Mouse (Mus musculus): ENCODE data around the gene Zcchc4.
A peak's percentile ranks its signal among the peaks of the same experiment; 100 is the strongest.

DNA sequence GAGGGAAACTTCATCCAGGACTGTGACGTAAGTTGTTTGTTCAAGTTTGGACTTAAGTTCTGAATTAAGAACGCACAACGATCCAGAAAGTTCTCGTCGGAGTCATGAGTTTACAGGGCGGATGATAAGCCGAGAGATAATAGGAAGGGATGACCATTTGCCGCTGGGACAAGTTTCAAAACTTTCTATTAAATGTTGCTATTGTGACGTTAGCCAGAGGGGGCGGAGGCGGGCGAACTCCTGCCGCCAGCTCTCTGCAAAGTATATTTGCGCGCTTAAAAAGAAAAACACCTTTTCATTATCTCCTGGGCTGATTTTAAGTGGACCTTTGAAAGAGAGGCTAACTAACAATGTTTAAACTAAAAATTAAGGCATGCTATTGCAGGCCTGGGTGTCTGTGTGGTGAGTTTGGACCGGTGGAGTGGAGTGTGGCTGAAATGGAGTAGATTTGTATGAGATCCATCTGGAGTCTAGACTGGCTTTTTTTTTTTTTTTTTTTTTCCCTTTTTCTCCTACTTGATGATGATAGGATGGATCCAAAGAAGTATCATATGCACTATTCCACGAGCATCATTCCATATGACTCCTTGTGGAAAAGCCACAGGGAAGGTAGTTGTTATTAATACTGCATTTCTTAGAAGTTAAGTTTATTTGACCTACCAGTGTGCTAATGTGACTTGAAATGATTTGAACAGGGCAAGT lies 32.9 kb upstream of the Zcchc4 start:
- TF ChIP-seq ZC3H11A (IDR thresholded peaks at IDR 0.05; ENCODE audit: low read depth, low read length) (no peak), EP300 (IDR thresholded peaks at IDR 0.05; ENCODE audit: low read depth in 1 of 2, low read length in 2 of 2) (no peak; a peak in 1 of 4 replicates), POLR2A (IDR thresholded peaks at IDR 0.05; ENCODE audit: control insufficient read depth in 1 of 2, insufficient read depth in 1 of 2, low read depth in 1 of 2, low read length in 2 of 2, poor library complexity in 1 of 2) (no peak), MEF2A (IDR thresholded peaks at IDR 0.05; ENCODE audit: extremely low read depth, insufficient replicate concordance, low read depth, low read length, poor library complexity, severe bottlenecking) (no peak), CHD1 (IDR thresholded peaks at IDR 0.05; ENCODE audit: low read depth, low read length) (no peak), ZNF384 (IDR thresholded peaks at IDR 0.05; ENCODE audit: low read depth, low read length) (peak; percentile 50), BHLHE40 (IDR thresholded peaks at IDR 0.05; ENCODE audit: borderline replicate concordance, low read depth, low read length) (no peak), POLR2AphosphoS2 (IDR thresholded peaks at IDR 0.05; ENCODE audit: low read length) (no peak), RCOR1 (IDR thresholded peaks at IDR 0.05; ENCODE audit: low read depth, low read length) (no peak), SIN3A (IDR thresholded peaks at IDR 0.05; ENCODE audit: low read length) (peak; percentile 62), USF2 (IDR thresholded peaks at IDR 0.05; ENCODE audit: borderline replicate concordance in 1 of 2, insufficient read depth in 1 of 2, low read depth in 1 of 2, low read length in 2 of 2) (no peak)

Data from MEL (cell line).